Comparison of ENCODE assay signal across 8 mouse cellular contexts in genomic region chr14:20930481-20931391, GRCm38 (mm10). TPM values are rescaled to one million over a fixed set of nuclear protein-coding genes. Genes with fewer than 3 reads are reported as not detected.
DNase-seq lines count a peak whose midpoint lies in the region; ATAC-seq and TF ChIP-seq lines count a peak whose summit lies in the region.

No protein-coding gene starts in this region.

- no peak for TF ChIP-seq EP300 in stomach, postnatal 0 days (optimal IDR thresholded peaks at IDR 0.05)

- peak overlapping the region; percentile 84 for H3K4me3 ChIP-seq in forebrain, embryonic 14.5 days (ENCODE audit: low read depth, low read length)
- H3K4me3 ChIP-seq in intestine, postnatal 0 days (ENCODE audit: low read depth, low read length) = peak overlapping the region; percentile 89
- peak overlapping the region; percentile 82 for H3K4me3 ChIP-seq in lung, embryonic 16.5 days (ENCODE audit: low read length)
- peak overlapping the region; percentile 98 for H3K4me3 ChIP-seq in stomach, postnatal 0 days (ENCODE audit: low read depth, low read length)

- H3K9ac ChIP-seq in forebrain, embryonic 14.5 days (ENCODE audit: low read length) = peak overlapping the region; percentile 79
- H3K9ac ChIP-seq in intestine, postnatal 0 days (ENCODE audit: low read depth, low read length) = peak overlapping the region; percentile 87
- H3K9ac ChIP-seq in lung, embryonic 16.5 days (ENCODE audit: low read length) = peak overlapping the region; percentile 84
- H3K9ac ChIP-seq in stomach, postnatal 0 days (ENCODE audit: low read length) = peak overlapping the region; percentile 93

- peak; percentile 27 for DNase-seq in 3T3-L1 (ENCODE audit: low read depth, low spot score)
- DNase-seq in adipocyte (ENCODE audit: low spot score) = peak; percentile 38
- no peak for DNase-seq in forebrain, embryonic 14.5 days (ENCODE audit: low spot score)
- DNase-seq in stomach, postnatal 0 days (ENCODE audit: low spot score) = peak; percentile 36
- no peak for DNase-seq in spleen, postnatal 14 days (ENCODE audit: low spot score in 2 of 2)
- no peak for DNase-seq in ovary, postnatal 36 days (ENCODE audit: low spot score)

- WGBS in forebrain, embryonic 14.5 days = 46% methylated on average over 8 of the region's 8 CpGs
- WGBS in intestine, postnatal 0 days = 11% methylated on average over 8 of the region's 8 CpGs
- 19% methylated on average over 8 of the region's 8 CpGs for WGBS in lung, embryonic 16.5 days
- 9% methylated on average over 8 of the region's 8 CpGs for WGBS in stomach, postnatal 0 days

- H3K36me3 ChIP-seq in forebrain, embryonic 14.5 days (ENCODE audit: control insufficient read depth, insufficient read depth, low read length) = no peaks in the 10 kb centered on the region
- H3K36me3 ChIP-seq in intestine, postnatal 0 days (ENCODE audit: control insufficient read depth, insufficient read depth) = no peaks in the 10 kb centered on the region
- H3K36me3 ChIP-seq in lung, embryonic 16.5 days (ENCODE audit: control insufficient read depth, insufficient read depth, low read length) = no peaks in the 10 kb centered on the region
- no peaks in the 10 kb centered on the region for H3K36me3 ChIP-seq in stomach, postnatal 0 days (ENCODE audit: control insufficient read depth, insufficient read depth, low read length)

- no peaks in the 10 kb centered on the region for H3K27me3 ChIP-seq in forebrain, embryonic 14.5 days (replicated peaks; ENCODE audit: control insufficient read depth, insufficient read depth, low read length)
- H3K27me3 ChIP-seq in intestine, postnatal 0 days (replicated peaks; ENCODE audit: control insufficient read depth, insufficient read depth, low read length) = no peaks in the 10 kb centered on the region
- H3K27me3 ChIP-seq in lung, embryonic 16.5 days (ENCODE audit: control insufficient read depth, insufficient read depth, low read depth, low read length) = no peaks in the 10 kb centered on the region
- H3K27me3 ChIP-seq in stomach, postnatal 0 days (ENCODE audit: control insufficient read depth, insufficient read depth, low read length) = no peaks in the 10 kb centered on the region

- H3K4me1 ChIP-seq in forebrain, embryonic 14.5 days (ENCODE audit: control insufficient read depth, insufficient read depth, low read length) = 0 out of 2 replicates have a peak, but pooled peaks cover 7% of the 10 kb centered on the region
- H3K4me1 ChIP-seq in intestine, postnatal 0 days (replicated peaks; ENCODE audit: control insufficient read depth, insufficient read depth, low read length) = 0 out of 2 replicates have a peak, but pooled peaks cover 6% of the 10 kb centered on the region
- H3K4me1 ChIP-seq in lung, embryonic 16.5 days (replicated peaks; ENCODE audit: control insufficient read depth, insufficient read depth, low read length) = peaks cover 13% of the 10 kb centered on the region
- peaks cover 3% of the 10 kb centered on the region; the same call in 1 of the 2 replicates for H3K4me1 ChIP-seq in stomach, postnatal 0 days (replicated peaks; ENCODE audit: control insufficient read depth, insufficient read depth)

- no peak for TF ChIP-seq CTCF in intestine, postnatal 0 days (IDR thresholded peaks at IDR 0.05; ENCODE audit: low read depth)
- TF ChIP-seq CTCF in stomach, postnatal 0 days (IDR thresholded peaks at IDR 0.05; ENCODE audit: low read depth) = no peak

- no peak for ATAC-seq in forebrain, embryonic 14.5 days
- no peak for ATAC-seq in intestine, postnatal 0 days
- no peak for ATAC-seq in lung, embryonic 16.5 days (ENCODE audit: low read depth)
- ATAC-seq in stomach, postnatal 0 days (ENCODE audit: low FRiP score, low TSS enrichment) = no peak

- H3K9me3 ChIP-seq in forebrain, embryonic 14.5 days (replicated peaks; ENCODE audit: control insufficient read depth, low read length) = no peaks in the 10 kb centered on the region
- no peaks in the 10 kb centered on the region for H3K9me3 ChIP-seq in intestine, postnatal 0 days (ENCODE audit: control insufficient read depth)
- no peaks in the 10 kb centered on the region for H3K9me3 ChIP-seq in lung, embryonic 16.5 days (ENCODE audit: control insufficient read depth, low read length)
- H3K9me3 ChIP-seq in stomach, postnatal 0 days (ENCODE audit: control insufficient read depth, low read length) = no peaks in the 10 kb centered on the region

- H3K27ac ChIP-seq in forebrain, embryonic 14.5 days (ENCODE audit: low read depth, low read length) = no peak overlapping the region
- H3K27ac ChIP-seq in intestine, postnatal 0 days (ENCODE audit: low read depth, low read length) = peak overlapping the region; percentile 93
- 0 out of 2 replicates have a peak overlapping the region, but pooled peaks have one; percentile 0 for H3K27ac ChIP-seq in lung, embryonic 16.5 days (ENCODE audit: low read length)
- peak overlapping the region; percentile 97 for H3K27ac ChIP-seq in stomach, postnatal 0 days (replicated peaks)

- peak overlapping the region; percentile 78 for H3K4me2 ChIP-seq in forebrain, embryonic 14.5 days (ENCODE audit: low read length)
- H3K4me2 ChIP-seq in intestine, postnatal 0 days (replicated peaks; ENCODE audit: low read depth) = peak overlapping the region; percentile 80
- peak overlapping the region; percentile 69 for H3K4me2 ChIP-seq in lung, embryonic 16.5 days (ENCODE audit: low read depth, low read length)
- H3K4me2 ChIP-seq in stomach, postnatal 0 days (replicated peaks; ENCODE audit: low read depth) = peak overlapping the region; percentile 76

RNA-seq across cellular contexts. Expression of gene Vcl, which starts 1.5 kb away (rescaled TPM):
- 8.4 and 9.3 TPM in 2 replicates for polyA plus RNA-seq in forebrain, embryonic 14.5 days (2014; fragmentation: Nextera tagmentation; extraction: Ambion mirVana)
- polyA plus RNA-seq in intestine, postnatal 0 days (2015; fragmentation: Nextera tagmentation; extraction: Ambion mirVana) = 33.8 and 33.9 TPM in 2 replicates
- 70.5 and 72.3 TPM in 2 replicates for polyA plus RNA-seq in lung, embryonic 16.5 days (2015; fragmentation: Nextera tagmentation; extraction: Ambion mirVana)
- 52.0 and 54.5 TPM in 2 replicates for polyA plus RNA-seq in stomach, postnatal 0 days (2015; fragmentation: Nextera tagmentation; extraction: Ambion mirVana)

Comparison
In these comparisons a context has a peak if more than half of its experiments do, and no peak if none do; other contexts are left out.
1. DNase-seq: peak in 3T3-L1 (single experiment), adipocyte (single experiment) and stomach, postnatal 0 days (single experiment); none in forebrain, embryonic 14.5 days (single experiment), spleen, postnatal 14 days (0 of 2) and ovary, postnatal 36 days (single experiment).
2. Peak in every context shown above with its lines, with median percentiles within 50 percentile points of each other: H3K4me2 ChIP-seq, H3K4me3 ChIP-seq and H3K9ac ChIP-seq.